Mouse (Mus musculus): ENCODE data around the gene Itgal. TPM values are rescaled to one million over a fixed set of nuclear protein-coding genes. Genes with fewer than 3 reads are reported as not detected.
"Not testable (repeated sequence)": the region's sequence is repeated elsewhere in the genome, so short reads cannot be mapped to it uniquely, and the experiment has no call there.

The Itgal gene
- polyA plus RNA-seq, 1 experiment from 2014 or later = 1.2 TPM

GRCm38 (mm10) chr7:127313912-127314311 is 17.9 kb downstream of the Itgal start:
- no peaks in the 10 kb centered on the region; the same call in 1 of the 2 replicates for H3K4me1 ChIP-seq
- no peak for ATAC-seq (ENCODE audit: extremely low read depth, insufficient number of reproducible peaks, low FRiP score, low TSS enrichment)
- WGBS = 21% methylated on average over 8 of the region's 8 CpGs
- peaks cover 7% of the 10 kb centered on the region; the same call in 1 of the 2 replicates for H3K27me3 ChIP-seq (replicated peaks)
- no peaks in the 10 kb centered on the region for H3K36me3 ChIP-seq
- no peak overlapping the region for H3K4me3 ChIP-seq
- no peak overlapping the region for H3K27ac ChIP-seq (replicated peaks)
- no peaks in the 10 kb centered on the region for H3K9me3 ChIP-seq
- no peak overlapping the region for H3K4me2 ChIP-seq
- peak overlapping the region; percentile 47; the same call in 1 of the 2 replicates for H3K9ac ChIP-seq

- WGBS = 61% methylated on average over 4 of the region's 4 CpGs
- H3K9ac ChIP-seq = no peak overlapping the region
- H3K4me3 ChIP-seq = no peak overlapping the region
- peaks cover 15% of the 10 kb centered on the region for H3K27me3 ChIP-seq (replicated peaks)
- H3K27ac ChIP-seq (replicated peaks) = no peak overlapping the region
- no peak for ATAC-seq (ENCODE audit: extremely low read depth, insufficient number of reproducible peaks, low FRiP score, low TSS enrichment)
- no peaks in the 10 kb centered on the region for H3K36me3 ChIP-seq
- no peaks in the 10 kb centered on the region for H3K9me3 ChIP-seq
- no peak overlapping the region for H3K4me2 ChIP-seq
- H3K4me1 ChIP-seq = no peaks in the 10 kb centered on the region
These were observed 25.0 kb downstream of the Itgal start for GRCm38 (mm10) chr7:127321106-127321505.

- H3K36me3 ChIP-seq = no peaks in the 10 kb centered on the region
- no peaks in the 10 kb centered on the region for H3K9me3 ChIP-seq
- 39% methylated on average over 5 of the region's 5 CpGs for WGBS
- H3K27ac ChIP-seq (replicated peaks) = no peak overlapping the region
- no peaks in the 10 kb centered on the region for H3K4me1 ChIP-seq
- no peak overlapping the region for H3K4me2 ChIP-seq
- H3K9ac ChIP-seq = no peak overlapping the region
- no peak overlapping the region for H3K4me3 ChIP-seq
- peaks cover 15% of the 10 kb centered on the region for H3K27me3 ChIP-seq (replicated peaks)
- no peak for ATAC-seq (ENCODE audit: extremely low read depth, insufficient number of reproducible peaks, low FRiP score, low TSS enrichment)
These were observed 26.0 kb downstream of the Itgal start for GRCm38 (mm10) chr7:127322085-127322484.

GRCm38 (mm10) chr7:127324944-127325343 is 28.9 kb downstream of the Itgal start:
- Histone ChIP-seq H3K27ac (replicated peaks) (no peak overlapping the region), H3K4me3 (no peak overlapping the region), H3K4me1 (no peaks in the 10 kb centered on the region), H3K36me3 (no peaks in the 10 kb centered on the region), H3K27me3 (replicated peaks) (peaks cover 15% of the 10 kb centered on the region), H3K9ac (no peak overlapping the region), H3K4me2 (no peak overlapping the region), H3K9me3 (no peaks in the 10 kb centered on the region)
- no peak for ATAC-seq (ENCODE audit: extremely low read depth, insufficient number of reproducible peaks, low FRiP score, low TSS enrichment)
- 79% methylated on average over 7 of the region's 7 CpGs for WGBS

GRCm38 (mm10) chr7:127325550-127325949 is 29.5 kb downstream of the Itgal start:
- H3K4me2 ChIP-seq = no peak overlapping the region
- no peak overlapping the region for H3K9ac ChIP-seq
- no peaks in the 10 kb centered on the region for H3K4me1 ChIP-seq
- peaks cover 15% of the 10 kb centered on the region for H3K27me3 ChIP-seq (replicated peaks)
- H3K9me3 ChIP-seq = no peaks in the 10 kb centered on the region
- 77% methylated on average over 8 of the region's 8 CpGs for WGBS
- H3K36me3 ChIP-seq = no peaks in the 10 kb centered on the region
- no peak overlapping the region for H3K27ac ChIP-seq (replicated peaks)
- ATAC-seq (ENCODE audit: extremely low read depth, insufficient number of reproducible peaks, low FRiP score, low TSS enrichment) = no peak
- no peak overlapping the region for H3K4me3 ChIP-seq

GRCm38 (mm10) chr7:127326685-127327084 is 30.6 kb downstream of the Itgal start:
- Histone ChIP-seq H3K4me3 (no peak overlapping the region), H3K9ac (no peak overlapping the region), H3K27ac (replicated peaks) (no peak overlapping the region), H3K27me3 (replicated peaks) (peaks cover 15% of the 10 kb centered on the region), H3K9me3 (no peaks in the 10 kb centered on the region), H3K4me1 (no peaks in the 10 kb centered on the region), H3K36me3 (no peaks in the 10 kb centered on the region), H3K4me2 (no peak overlapping the region)
- 54% methylated on average over 2 of the region's 2 CpGs for WGBS
- no peak for ATAC-seq (ENCODE audit: extremely low read depth, insufficient number of reproducible peaks, low FRiP score, low TSS enrichment)

- WGBS = 72% methylated on average over 6 of the region's 6 CpGs
- H3K9ac ChIP-seq = no peak overlapping the region
- H3K27ac ChIP-seq (replicated peaks) = no peak overlapping the region
- H3K4me2 ChIP-seq = no peak overlapping the region
- ATAC-seq (ENCODE audit: extremely low read depth, insufficient number of reproducible peaks, low FRiP score, low TSS enrichment) = no peak
- H3K4me1 ChIP-seq = no peaks in the 10 kb centered on the region
- no peaks in the 10 kb centered on the region for H3K27me3 ChIP-seq (replicated peaks)
- H3K9me3 ChIP-seq = no peaks in the 10 kb centered on the region
- H3K36me3 ChIP-seq = no peaks in the 10 kb centered on the region
- H3K4me3 ChIP-seq = no peak overlapping the region
These were observed 37.2 kb downstream of the Itgal start for GRCm38 (mm10) chr7:127333240-127333639.

DNA sequence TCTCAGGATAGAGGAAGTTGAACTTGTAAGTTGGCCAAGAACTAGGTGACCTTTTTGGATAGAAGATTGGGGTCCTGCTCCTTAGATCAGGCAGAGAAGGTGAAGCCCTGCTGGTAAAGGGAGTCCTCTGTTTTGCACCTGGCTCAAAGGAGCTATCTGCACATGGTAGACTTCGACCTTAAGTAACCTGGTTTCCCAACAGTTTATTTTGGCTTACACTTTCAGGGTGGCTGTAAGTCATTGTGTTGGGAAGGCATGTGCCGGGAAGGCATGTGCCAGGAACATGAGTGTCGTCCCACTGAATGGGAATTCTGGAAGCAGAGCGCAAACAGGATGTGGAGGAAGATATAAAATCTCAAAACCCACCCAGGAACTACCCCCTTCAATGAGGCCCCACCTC is 39.5 kb downstream of the Itgal start:
- ATAC-seq (ENCODE audit: extremely low read depth, insufficient number of reproducible peaks, low FRiP score, low TSS enrichment) = no peak
- Histone ChIP-seq H3K36me3 (peaks cover 6% of the 10 kb centered on the region; the same call in 1 of the 2 replicates), H3K4me2 (no peak overlapping the region), H3K9ac (no peak overlapping the region), H3K27me3 (replicated peaks) (no peaks in the 10 kb centered on the region), H3K4me3 (no peak overlapping the region), H3K27ac (replicated peaks) (no peak overlapping the region), H3K4me1 (no peaks in the 10 kb centered on the region), H3K9me3 (no peaks in the 10 kb centered on the region)
- 76% methylated on average over 4 of the region's 4 CpGs for WGBS

GRCm38 (mm10) chr7:127337636-127338035 is 41.6 kb downstream of the Itgal start:
- Histone ChIP-seq H3K9me3 (no peaks in the 10 kb centered on the region), H3K4me1 (peaks cover 4% of the 10 kb centered on the region), H3K9ac (no peak overlapping the region), H3K36me3 (peaks cover 21% of the 10 kb centered on the region), H3K4me2 (no peak overlapping the region), H3K27me3 (replicated peaks) (no peaks in the 10 kb centered on the region), H3K27ac (replicated peaks) (no peak overlapping the region), H3K4me3 (no peak overlapping the region)
- no peak for ATAC-seq (ENCODE audit: extremely low read depth, insufficient number of reproducible peaks, low FRiP score, low TSS enrichment)
- 47% methylated on average over 4 of the region's 4 CpGs for WGBS

GRCm38 (mm10) chr7:127341356-127341755 is 45.3 kb downstream of the Itgal start:
- peaks cover 38% of the 10 kb centered on the region for H3K36me3 ChIP-seq
- 94% methylated on average over 8 of the region's 8 CpGs for WGBS
- H3K4me2 ChIP-seq = no peak overlapping the region
- peaks cover 27% of the 10 kb centered on the region for H3K4me1 ChIP-seq
- H3K9ac ChIP-seq = no peak overlapping the region
- no peak overlapping the region for H3K27ac ChIP-seq (replicated peaks)
- no peaks in the 10 kb centered on the region for H3K9me3 ChIP-seq
- ATAC-seq (ENCODE audit: extremely low read depth, insufficient number of reproducible peaks, low FRiP score, low TSS enrichment) = no peak
- H3K27me3 ChIP-seq (replicated peaks) = no peaks in the 10 kb centered on the region
- H3K4me3 ChIP-seq = no peak overlapping the region

DNA sequence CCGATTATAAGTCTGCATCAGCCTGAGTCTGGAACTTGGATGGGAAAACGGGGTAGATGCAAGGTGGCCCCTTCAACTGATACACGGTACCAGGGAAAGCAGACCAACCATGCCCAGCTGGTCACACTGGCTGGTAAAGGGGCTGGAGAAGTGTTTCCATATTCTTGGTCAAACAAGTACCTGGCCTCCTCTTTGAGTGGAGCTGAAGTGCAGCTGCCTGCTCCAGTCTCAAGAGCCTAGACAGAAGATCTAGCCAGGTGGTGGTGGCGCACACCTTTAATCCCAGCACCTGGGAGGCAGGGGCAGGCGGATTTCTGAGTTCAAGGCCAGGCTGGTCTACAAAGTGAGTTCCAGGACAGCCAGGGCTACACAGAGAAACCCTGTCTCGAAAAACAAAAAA is 45.8 kb downstream of the Itgal start:
- Histone ChIP-seq H3K36me3 (peaks cover 38% of the 10 kb centered on the region), H3K4me1 (peaks cover 32% of the 10 kb centered on the region)
- H3K4me3 ChIP-seq; H3K4me2 ChIP-seq; H3K27ac ChIP-seq (replicated peaks); H3K9me3 ChIP-seq; ATAC-seq (ENCODE audit: extremely low read depth, insufficient number of reproducible peaks, low FRiP score, low TSS enrichment); H3K9ac ChIP-seq; H3K27me3 ChIP-seq (replicated peaks): not testable (repeated sequence)
- WGBS = 85% methylated on average over 6 of the region's 6 CpGs

GRCm38 (mm10) chr7:127342332-127342731 is 46.3 kb downstream of the Itgal start:
- peaks cover 37% of the 10 kb centered on the region for H3K4me1 ChIP-seq
- no peak for ATAC-seq (ENCODE audit: extremely low read depth, insufficient number of reproducible peaks, low FRiP score, low TSS enrichment)
- no peaks in the 10 kb centered on the region for H3K27me3 ChIP-seq (replicated peaks)
- H3K9ac ChIP-seq = peak overlapping the region; percentile 40; the same call in 1 of the 2 replicates
- no peak overlapping the region for H3K4me3 ChIP-seq
- H3K9me3 ChIP-seq = no peaks in the 10 kb centered on the region
- H3K36me3 ChIP-seq = peaks cover 38% of the 10 kb centered on the region
- WGBS = 52% methylated on average over 4 of the region's 4 CpGs
- no peak overlapping the region for H3K4me2 ChIP-seq
- peak overlapping the region; percentile 42 for H3K27ac ChIP-seq (replicated peaks)
